Mouse (Mus musculus) ES-Bruce4 (cell line): Measurements from ENCODE around the gene Ckap4. TPM values are rescaled to one million over a fixed set of nuclear protein-coding genes. Genes with fewer than 3 reads are reported as not detected.
"Not testable (repeated sequence)": the region's sequence is repeated elsewhere in the genome, so short reads cannot be mapped to it uniquely, and the experiment has no call there.

Source experiments
- H3K27ac ChIP-seq: 2 replicates; pipeline ENCODE4 v1.5.1; 2012; ENCODE audit warnings: low read length, inconsistent platforms; ENCODE audit not compliant: insufficient read depth
- H3K27me3 ChIP-seq: 2 replicates; pipeline ENCODE4 v1.6.1; 2012; ENCODE audit warnings: mild to moderate bottlenecking, low read length, inconsistent platforms; ENCODE audit not compliant: control insufficient read depth, poor library complexity, insufficient read depth, severe bottlenecking
- H3K36me3 ChIP-seq: 2 replicates; pipeline ENCODE4 v1.6.1; 2012; ENCODE audit warnings: inconsistent platforms, mild to moderate bottlenecking, low read length, moderate library complexity; ENCODE audit not compliant: control insufficient read depth, poor library complexity, insufficient read depth, severe bottlenecking
- H3K4me1 ChIP-seq: one replicate; pipeline ENCODE4 v1.8.1; 2011; ENCODE audit warnings: low read length; ENCODE audit not compliant: control insufficient read depth, insufficient read depth
- H3K4me3 ChIP-seq: 2 replicates; pipeline ENCODE4 v1.5.1; 2011; ENCODE audit warnings: low read depth, mild to moderate bottlenecking, low read length
- H3K9ac ChIP-seq: 2 replicates; pipeline ENCODE4 v1.6.1; 2012; ENCODE audit warnings: low read depth, mild to moderate bottlenecking, inconsistent platforms; ENCODE audit not compliant: poor library complexity, severe bottlenecking
- H3K9me3 ChIP-seq: replicated peaks from 2 replicates; pipeline ENCODE4 v1.6.1; 2012; ENCODE audit warnings: mild to moderate bottlenecking, low read length, inconsistent platforms; ENCODE audit not compliant: control insufficient read depth, poor library complexity, insufficient read depth, severe bottlenecking
- CTCF ChIP-seq: IDR thresholded peaks from one replicate; pipeline ENCODE4 v1.8.1; 2011; ENCODE audit warnings: low read depth, low read length
- EP300 ChIP-seq: IDR thresholded peaks from 2 replicates; pipeline ENCODE4 v1.6.1; 2011; ENCODE audit warnings: low read depth, low read length; ENCODE audit not compliant: insufficient read depth
- POLR2A ChIP-seq: IDR thresholded peaks from one replicate; pipeline ENCODE4 v1.8.1; 2011; ENCODE audit warnings: low read length; ENCODE audit not compliant: insufficient read depth
- polyA plus RNA-seq: library from polyadenylated mRNA; stranded (reverse); fragments of >200 nt; gene quantifications from 2 replicates; pipeline ENCODE4 v1.2.4, GENCODE M21; 2011; ENCODE audit warnings: low read depth; ENCODE audit not compliant: missing spikeins, insufficient read depth, insufficient read length

The Ckap4 gene
- polyA plus RNA-seq, 1 experiment, result 53.4 TPM

DNA sequence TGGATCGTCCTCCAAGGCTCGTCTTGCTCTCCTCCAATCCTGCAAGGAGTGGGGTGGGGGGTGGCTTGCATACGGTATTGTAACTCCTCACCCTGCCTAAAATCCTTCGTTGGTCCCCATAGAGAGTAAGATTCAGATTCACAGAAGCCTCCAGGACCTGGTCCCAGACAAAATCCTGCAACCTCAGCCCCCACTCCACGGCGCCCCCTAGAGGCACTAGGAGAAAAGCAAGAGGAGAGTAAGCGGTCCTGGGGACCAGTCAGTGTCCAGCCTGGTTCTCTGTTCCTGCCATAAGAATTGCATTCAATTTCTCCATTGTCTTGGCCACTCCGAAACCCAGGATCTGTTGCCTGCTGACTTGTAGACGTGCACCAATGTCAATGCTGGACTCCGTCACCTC, 10.2 kb downstream of the Ckap4 start:
- Histone ChIP-seq H3K9ac (no peak overlapping the region), H3K4me3 (peak overlapping the region; percentile 4; the same call in 1 of the 2 replicates), H3K36me3 (peaks cover 6% of the 10 kb centered on the region), H3K27ac (no peak overlapping the region), H3K27me3 (no peaks in the 10 kb centered on the region), H3K4me1 (peaks cover under 1% of the 10 kb centered on the region), H3K9me3 (no peaks in the 10 kb centered on the region)
- TF ChIP-seq POLR2A, result no peak
- TF ChIP-seq EP300, result no peak
- peak; percentile 76 for TF ChIP-seq CTCF

GRCm38 (mm10) chr10:84516414-84516927, 17.4 kb downstream of the Ckap4 start:
- Histone ChIP-seq H3K4me3 (no peak overlapping the region), H3K9ac (no peak overlapping the region), H3K27me3 (no peaks in the 10 kb centered on the region), H3K9me3 (no peaks in the 10 kb centered on the region), H3K4me1 (peaks cover 6% of the 10 kb centered on the region), H3K36me3 (no peaks in the 10 kb centered on the region), H3K27ac (no peak overlapping the region)
- TF ChIP-seq CTCF (no peak), POLR2A (no peak), EP300 (no peak)

DNA sequence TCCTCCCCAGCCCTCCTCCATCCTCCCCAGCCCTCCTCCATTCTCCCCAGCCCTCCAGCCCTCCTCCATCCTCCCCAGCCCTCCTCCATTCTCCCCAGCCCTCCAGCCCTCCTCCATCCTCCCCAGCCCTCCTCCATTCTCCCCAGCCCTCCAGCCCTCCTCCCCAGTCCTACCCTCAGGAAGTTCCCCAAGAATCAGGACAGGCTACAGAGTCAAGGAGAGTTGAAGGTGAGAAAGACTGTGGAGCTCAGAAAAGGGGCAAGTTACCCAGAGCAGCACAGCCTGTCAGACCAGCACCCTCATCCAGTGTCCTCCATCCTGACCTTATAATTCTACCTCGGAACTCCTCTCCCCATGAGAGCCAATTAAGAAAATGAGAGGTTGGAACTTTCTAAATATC, 17.9 kb downstream of the Ckap4 start:
- not testable (repeated sequence) for H3K9me3 ChIP-seq, H3K4me3 ChIP-seq, H3K36me3 ChIP-seq, H3K27me3 ChIP-seq, H3K9ac ChIP-seq, H3K4me1 ChIP-seq, H3K27ac ChIP-seq

- H3K9me3 ChIP-seq, result no peaks in the 10 kb centered on the region
- H3K4me3 ChIP-seq, result no peak overlapping the region
- peaks cover 6% of the 10 kb centered on the region for H3K4me1 ChIP-seq
- no peak overlapping the region for H3K27ac ChIP-seq
- TF ChIP-seq EP300 (no peak), POLR2A (no peak), CTCF (no peak)
- H3K9ac ChIP-seq, result no peak overlapping the region
- H3K27me3 ChIP-seq, result no peaks in the 10 kb centered on the region
- H3K36me3 ChIP-seq, result no peaks in the 10 kb centered on the region
These were observed 18.3 kb downstream of the Ckap4 start for GRCm38 (mm10) chr10:84515512-84515950.

DNA sequence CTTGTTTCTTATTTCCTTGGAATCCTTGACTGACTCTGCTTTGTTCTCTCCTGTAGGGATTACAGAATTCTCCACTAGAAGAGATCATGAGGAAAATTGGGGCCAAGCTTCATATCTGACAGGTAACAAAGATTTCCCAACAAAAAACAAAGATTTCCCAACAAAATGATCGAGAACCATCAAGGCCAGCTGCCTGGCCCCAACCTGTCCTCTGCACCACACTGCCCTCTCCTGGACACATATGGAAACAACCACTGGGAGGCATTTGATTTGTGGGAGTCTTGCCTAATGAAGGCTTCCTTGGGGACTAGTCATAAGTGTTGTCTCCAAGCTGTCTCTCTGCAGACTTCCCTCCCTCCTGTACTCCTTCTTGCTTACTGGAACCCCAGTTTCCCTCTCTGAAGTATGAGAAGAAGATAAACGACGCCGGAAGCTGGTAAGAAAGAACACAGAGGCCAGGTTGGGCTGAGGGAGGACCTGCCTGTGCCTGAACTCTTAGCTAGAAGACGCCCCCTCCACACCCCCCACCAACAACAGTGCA, 19.8 kb downstream of the Ckap4 start:
- H3K27me3 ChIP-seq, result no peaks in the 10 kb centered on the region
- H3K9ac ChIP-seq, result no peak overlapping the region
- no peaks in the 10 kb centered on the region for H3K36me3 ChIP-seq
- H3K9me3 ChIP-seq, result no peaks in the 10 kb centered on the region
- no peak overlapping the region for H3K27ac ChIP-seq
- H3K4me3 ChIP-seq, result no peak overlapping the region
- peaks cover 6% of the 10 kb centered on the region for H3K4me1 ChIP-seq
- TF ChIP-seq CTCF (peak; percentile 78), EP300 (no peak), POLR2A (no peak)

GRCm38 (mm10) chr10:84512766-84513165, 21.1 kb downstream of the Ckap4 start:
- no peaks in the 10 kb centered on the region for H3K27me3 ChIP-seq
- H3K4me3 ChIP-seq, result no peak overlapping the region
- no peak overlapping the region for H3K27ac ChIP-seq
- H3K9me3 ChIP-seq, result no peaks in the 10 kb centered on the region
- H3K4me1 ChIP-seq, result peaks cover 1% of the 10 kb centered on the region
- H3K36me3 ChIP-seq, result no peaks in the 10 kb centered on the region
- no peak overlapping the region for H3K9ac ChIP-seq
- peak; percentile 67; the same call in 1 of the 2 replicates for TF ChIP-seq EP300
- TF ChIP-seq CTCF, result no peak
